Mouse (Mus musculus) spleen, postnatal 14 days (tissue): Measurements from ENCODE around the gene Vmn1r227.

ENCODE experiments used
- DNase-seq, 2 experiments: peaks; one replicate each; pipeline ENCODE4 v3.0.0; 2021 to 2022; ENCODE audit warnings: low spot score in 2 of 2

Vmn1r227 gene

DNA sequence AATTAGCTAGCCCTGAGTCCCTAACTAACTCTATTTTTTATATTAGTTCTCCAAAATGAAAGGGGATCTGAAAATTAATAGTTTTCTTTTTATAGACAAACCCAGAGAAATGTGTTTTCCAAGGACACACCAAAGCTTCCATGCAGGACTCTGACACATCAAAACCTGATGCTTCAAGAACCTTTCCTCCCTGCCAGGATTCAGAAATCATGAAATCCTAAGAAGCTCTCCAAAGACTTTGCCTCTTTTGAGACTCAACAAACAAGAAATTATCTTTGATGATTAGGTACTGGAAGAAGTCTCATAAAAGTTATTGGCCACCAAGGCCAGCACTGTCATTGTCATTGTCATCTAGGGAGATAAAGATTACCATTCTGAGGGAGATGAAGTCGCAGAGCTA, at the start of gene Vmn1r227:
Gene Vmn1r227 (plus strand): TSS at position 301 of the 400 bp plus-strand sequence.
- DNase-seq = no peak

DNA sequence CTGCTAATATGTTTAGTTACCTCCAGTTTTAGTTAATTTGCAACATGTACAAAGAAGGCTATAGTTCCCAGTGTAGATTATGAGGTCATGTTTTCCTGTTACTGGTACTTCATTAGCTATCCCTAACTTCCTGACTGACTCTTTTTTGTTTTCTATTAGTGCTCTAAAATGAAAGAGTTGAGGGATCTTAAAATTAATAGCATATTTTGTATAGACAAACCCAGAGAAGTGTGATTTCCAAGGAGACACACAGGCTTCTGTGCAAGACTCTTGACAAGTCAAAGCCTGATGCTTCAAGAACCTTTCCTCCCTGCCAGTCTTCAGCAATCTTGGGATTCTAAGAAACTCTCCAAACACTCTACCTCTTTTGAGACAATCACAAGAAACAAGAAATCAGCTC, 47.1 kb upstream of the Vmn1r227 start, which contains the start of gene Vmn1r226:
Gene Vmn1r226 (plus strand): TSS at position 301 of the 400 bp plus-strand sequence.
- no peak for DNase-seq

- DNase-seq = no peak
Measured at GRCm38 (mm10) chr17:20786057-20786456, 56.4 kb downstream of the Vmn1r227 start, which contains the start of gene Vmn1r228. Vmn1r228 (minus strand) TSS chr17:20786157.
